Comparison of ENCODE assay signal across 19 mouse cellular contexts in the genomic region with DNA sequence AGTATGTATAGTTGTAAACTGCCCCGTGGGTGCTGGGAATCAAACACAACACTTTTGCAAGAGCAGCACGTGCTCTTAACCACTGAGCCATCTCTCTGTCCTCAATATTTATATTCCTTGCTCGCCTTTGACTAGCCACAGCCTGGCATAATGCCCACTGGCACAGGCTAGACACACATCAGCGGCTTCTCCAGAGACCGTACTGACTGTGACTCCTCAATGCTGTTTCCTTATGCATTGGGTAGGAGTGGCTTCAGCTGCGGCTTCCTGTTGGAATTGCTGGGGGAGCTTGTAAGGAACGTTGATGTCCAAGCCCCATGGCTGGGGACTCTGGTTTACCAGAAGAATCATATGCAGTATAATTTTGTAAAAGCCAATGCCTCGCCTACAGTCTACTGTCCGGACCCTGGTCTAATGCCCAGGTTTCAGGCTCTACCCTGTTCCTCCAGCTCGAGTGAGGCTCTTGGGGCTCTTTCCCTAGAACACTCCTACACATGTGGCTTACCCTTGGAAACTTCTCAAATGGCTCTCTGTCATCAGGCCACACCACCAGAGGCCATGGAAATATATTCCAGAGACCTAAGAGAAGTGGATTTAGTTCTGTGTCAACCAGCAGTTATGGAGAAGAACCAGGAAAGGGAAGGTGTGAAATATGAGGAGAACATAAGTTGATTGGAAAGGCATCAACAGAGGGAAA. TPM values are rescaled to one million over a fixed set of nuclear protein-coding genes. Genes with fewer than 3 reads are reported as not detected.
A peak's percentile ranks its signal among the peaks of the same experiment; 100 is the strongest.
DNase-seq lines count a peak whose midpoint lies in the region; ATAC-seq lines count a peak whose summit lies in the region.
"Had no signal": no experiment of that assay in that cellular context is flagged by ENCODE, and none has a peak within 500 bp of the region (broad histone marks: within the 10 kb centered on the region; RNA-seq: fewer than 3 reads in every experiment).

No protein-coding gene starts in this region.

- no peaks in the 10 kb centered on the region for H3K36me3 ChIP-seq in forebrain, embryonic 11.5 days (ENCODE audit: control insufficient read depth, insufficient read depth, low read length)
- H3K36me3 ChIP-seq in forebrain, embryonic 10.5 days (replicated peaks) = no peaks in the 10 kb centered on the region
- no peaks in the 10 kb centered on the region for H3K36me3 ChIP-seq in hindbrain, embryonic 10.5 days
- no peaks in the 10 kb centered on the region for H3K36me3 ChIP-seq in hindbrain, embryonic 13.5 days
- H3K36me3 ChIP-seq in midbrain, embryonic 11.5 days (ENCODE audit: control insufficient read depth, insufficient read depth, low read length) = no peaks in the 10 kb centered on the region
- H3K36me3 ChIP-seq in midbrain, embryonic 15.5 days (replicated peaks) = no peaks in the 10 kb centered on the region
- H3K36me3 ChIP-seq: forebrain, embryonic 15.5 days; hindbrain, embryonic 12.5 days; liver, embryonic 15.5 days; midbrain, embryonic 12.5 days; neural tube, embryonic 15.5 days had no signal

- H3K9ac ChIP-seq in forebrain, embryonic 11.5 days (ENCODE audit: low read length) = no peak overlapping the region
- no peak overlapping the region for H3K9ac ChIP-seq in hindbrain, embryonic 13.5 days
- H3K9ac ChIP-seq in midbrain, embryonic 11.5 days (ENCODE audit: low read length) = no peak overlapping the region
- H3K9ac ChIP-seq in midbrain, embryonic 15.5 days = no peak overlapping the region
- H3K9ac ChIP-seq: forebrain, embryonic 15.5 days; hindbrain, embryonic 12.5 days; liver, embryonic 15.5 days; midbrain, embryonic 12.5 days; neural tube, embryonic 15.5 days had no signal

- H3K27ac ChIP-seq in forebrain, embryonic 11.5 days (ENCODE audit: low read depth, low read length) = no peak overlapping the region
- no peak overlapping the region for H3K27ac ChIP-seq in forebrain, embryonic 10.5 days
- H3K27ac ChIP-seq in hindbrain, embryonic 10.5 days = 0 out of 2 replicates have a peak overlapping the region, but pooled peaks have one; percentile 30
- no peak overlapping the region for H3K27ac ChIP-seq in hindbrain, embryonic 13.5 days
- no peak overlapping the region for H3K27ac ChIP-seq in midbrain, embryonic 11.5 days (ENCODE audit: low read depth, low read length)
- H3K27ac ChIP-seq in midbrain, embryonic 15.5 days = no peak overlapping the region
- H3K27ac ChIP-seq: forebrain, embryonic 15.5 days; hindbrain, embryonic 12.5 days; liver, embryonic 15.5 days; midbrain, embryonic 12.5 days; neural tube, embryonic 15.5 days had no signal

- ATAC-seq in forebrain, embryonic 11.5 days (replicated peaks; ENCODE audit: low FRiP score) = no peak
- ATAC-seq in hindbrain, embryonic 13.5 days (ENCODE audit: low FRiP score) = no peak
- no peak for ATAC-seq in midbrain, embryonic 11.5 days (ENCODE audit: low FRiP score)
- no peak for ATAC-seq in midbrain, embryonic 15.5 days (replicated peaks)
- ATAC-seq: forebrain, embryonic 15.5 days had no signal

- peaks cover 3% of the 10 kb centered on the region; the same call in 1 of the 2 replicates for H3K4me1 ChIP-seq in forebrain, embryonic 11.5 days (replicated peaks; ENCODE audit: control insufficient read depth, insufficient read depth, low read length)
- H3K4me1 ChIP-seq in forebrain, embryonic 10.5 days = peaks cover 20% of the 10 kb centered on the region
- peaks cover 21% of the 10 kb centered on the region for H3K4me1 ChIP-seq in hindbrain, embryonic 10.5 days (replicated peaks)
- peaks cover 9% of the 10 kb centered on the region for H3K4me1 ChIP-seq in hindbrain, embryonic 13.5 days (replicated peaks)
- H3K4me1 ChIP-seq in midbrain, embryonic 11.5 days (ENCODE audit: control insufficient read depth, insufficient read depth, low read length) = peaks cover 5% of the 10 kb centered on the region; the same call in 1 of the 2 replicates
- no peaks in the 10 kb centered on the region; the same call in 1 of the 2 replicates for H3K4me1 ChIP-seq in midbrain, embryonic 15.5 days
- H3K4me1 ChIP-seq: liver, embryonic 15.5 days had no signal

- WGBS in forebrain, embryonic 11.5 days = 92% methylated on average over 10 of the region's 10 CpGs
- WGBS in forebrain, embryonic 10.5 days = 92% methylated on average over 10 of the region's 10 CpGs
- 91% methylated on average over 10 of the region's 10 CpGs for WGBS in hindbrain, embryonic 10.5 days
- WGBS in hindbrain, embryonic 13.5 days = 91% methylated on average over 10 of the region's 10 CpGs
- 92% methylated on average over 10 of the region's 10 CpGs for WGBS in midbrain, embryonic 11.5 days
- WGBS in midbrain, embryonic 15.5 days = 93% methylated on average over 10 of the region's 10 CpGs

- H3K9me3 ChIP-seq in forebrain, embryonic 11.5 days (ENCODE audit: control insufficient read depth, low read length) = no peaks in the 10 kb centered on the region
- no peaks in the 10 kb centered on the region for H3K9me3 ChIP-seq in forebrain, embryonic 10.5 days
- H3K9me3 ChIP-seq in hindbrain, embryonic 10.5 days = no peaks in the 10 kb centered on the region
- no peaks in the 10 kb centered on the region for H3K9me3 ChIP-seq in hindbrain, embryonic 13.5 days
- no peaks in the 10 kb centered on the region for H3K9me3 ChIP-seq in midbrain, embryonic 11.5 days (ENCODE audit: control insufficient read depth, low read length)
- no peaks in the 10 kb centered on the region for H3K9me3 ChIP-seq in midbrain, embryonic 15.5 days
- H3K9me3 ChIP-seq: forebrain, embryonic 15.5 days; hindbrain, embryonic 12.5 days; liver, embryonic 15.5 days; midbrain, embryonic 12.5 days; neural tube, embryonic 15.5 days had no signal

- no peaks in the 10 kb centered on the region for H3K27me3 ChIP-seq in forebrain, embryonic 11.5 days (ENCODE audit: control insufficient read depth, insufficient read depth, low read length)
- no peaks in the 10 kb centered on the region for H3K27me3 ChIP-seq in forebrain, embryonic 10.5 days (ENCODE audit: poor library complexity, severe bottlenecking)
- no peaks in the 10 kb centered on the region for H3K27me3 ChIP-seq in hindbrain, embryonic 10.5 days (ENCODE audit: insufficient read depth, poor library complexity, severe bottlenecking)
- no peaks in the 10 kb centered on the region for H3K27me3 ChIP-seq in hindbrain, embryonic 13.5 days
- no peaks in the 10 kb centered on the region for H3K27me3 ChIP-seq in midbrain, embryonic 11.5 days (ENCODE audit: control insufficient read depth, insufficient read depth, low read length)
- H3K27me3 ChIP-seq in midbrain, embryonic 15.5 days (replicated peaks) = no peaks in the 10 kb centered on the region
- H3K27me3 ChIP-seq: forebrain, embryonic 15.5 days; hindbrain, embryonic 12.5 days; liver, embryonic 15.5 days; midbrain, embryonic 12.5 days; neural tube, embryonic 15.5 days had no signal

- no peak overlapping the region for H3K4me2 ChIP-seq in forebrain, embryonic 11.5 days (ENCODE audit: low read depth, low read length, severe bottlenecking)
- no peak overlapping the region for H3K4me2 ChIP-seq in hindbrain, embryonic 13.5 days
- H3K4me2 ChIP-seq in midbrain, embryonic 11.5 days = no peak overlapping the region
- no peak overlapping the region for H3K4me2 ChIP-seq in midbrain, embryonic 15.5 days
- H3K4me2 ChIP-seq: forebrain, embryonic 15.5 days; hindbrain, embryonic 12.5 days; liver, embryonic 15.5 days; midbrain, embryonic 12.5 days; neural tube, embryonic 15.5 days had no signal

- no peak overlapping the region for H3K4me3 ChIP-seq in forebrain, embryonic 11.5 days (ENCODE audit: low read depth, low read length)
- H3K4me3 ChIP-seq in forebrain, embryonic 10.5 days = no peak overlapping the region
- no peak overlapping the region for H3K4me3 ChIP-seq in hindbrain, embryonic 10.5 days
- H3K4me3 ChIP-seq in hindbrain, embryonic 13.5 days = no peak overlapping the region
- no peak overlapping the region for H3K4me3 ChIP-seq in midbrain, embryonic 11.5 days (ENCODE audit: low read depth, low read length)
- H3K4me3 ChIP-seq in midbrain, embryonic 15.5 days = no peak overlapping the region
- H3K4me3 ChIP-seq: forebrain, embryonic 15.5 days; hindbrain, embryonic 12.5 days; liver, embryonic 15.5 days; midbrain, embryonic 12.5 days; myocyte; neural tube, embryonic 15.5 days had no signal

- intact Hi-C loops in left cerebral cortex, postnatal 25 days (cut with DNase I) = no loop called here

- peak; percentile 29 for DNase-seq in forebrain, embryonic 11.5 days (ENCODE audit: low spot score)
- DNase-seq in forebrain, embryonic 10.5 days (ENCODE audit: extremely low spot score, low spot score) = no peak
- no peak for DNase-seq in hindbrain, embryonic 10.5 days (ENCODE audit: low spot score)
- DNase-seq in midbrain, embryonic 11.5 days (ENCODE audit: low spot score, missing footprints) = peak; percentile 79
- DNase-seq in left cerebral cortex, adult 9 months (ENCODE audit: low spot score in 2 of 2) = no peak
- no peak for DNase-seq in left cerebral cortex, postnatal 25 days (ENCODE audit: low spot score in 2 of 2)
- DNase-seq: B cell, adult 2 months; cerebellum, adult 9-10 months; embryo, embryonic 11 days; right cerebral cortex, postnatal 25 days; thymus, adult 2 months had no signal

RNA-seq across cellular contexts. Expression of a gene that starts 8.9 kb away (rescaled TPM):
- 39.8 and 43.9 TPM in 2 replicates for polyA plus RNA-seq in forebrain, embryonic 11.5 days (2014; fragmentation: Nextera tagmentation; extraction: Ambion mirVana)
- 22.8 and 23.1 TPM in 2 replicates for polyA plus RNA-seq in forebrain, embryonic 10.5 days (2016; fragmentation: Nextera tagmentation; extraction: Ambion mirVana)
- polyA plus RNA-seq in hindbrain, embryonic 10.5 days (2016; fragmentation: Nextera tagmentation; extraction: Ambion mirVana) = 21.9 and 22.8 TPM in 2 replicates
- polyA plus RNA-seq in hindbrain, embryonic 13.5 days (2015; fragmentation: Nextera tagmentation; extraction: Ambion mirVana) = 10.2 and 10.6 TPM in 2 replicates
- 39.5 and 40.7 TPM in 2 replicates for polyA plus RNA-seq in midbrain, embryonic 11.5 days (2014; fragmentation: Nextera tagmentation; extraction: Ambion mirVana)
- polyA plus RNA-seq in midbrain, embryonic 15.5 days (2015; fragmentation: Nextera tagmentation; extraction: Ambion mirVana) = 14.2 and 14.5 TPM in 2 replicates
- total RNA-seq in left cerebral cortex, postnatal 25 days (2021) = 10 to 100 TPM; 29.9 to 35.4 TPM

Comparison
In these comparisons a context has a peak if more than half of its experiments do, and no peak if none do; other contexts are left out.
1. DNase-seq: peak in forebrain, embryonic 11.5 days (single experiment) and midbrain, embryonic 11.5 days (single experiment); none in forebrain, embryonic 10.5 days (single experiment), hindbrain, embryonic 10.5 days (single experiment), left cerebral cortex, adult 9 months (0 of 2) and left cerebral cortex, postnatal 25 days (0 of 2).